Mouse (Mus musculus) colon, adult 2 months (tissue): ENCODE measurements around the gene Vmn2r12. TPM values are rescaled to one million over a fixed set of nuclear protein-coding genes. Genes with fewer than 3 reads are reported as not detected.

Experiments
- polyA plus RNA-seq: library from polyadenylated mRNA; depleted of rRNA; stranded (reverse); fragments of >200 nt; gene quantifications from 2 replicates; pipeline ENCODE4 v1.2.3, GENCODE M21; 2012; rRNA removed

Gene Vmn2r12
- polyA plus RNA-seq = not detected in 2 replicates

DNA sequence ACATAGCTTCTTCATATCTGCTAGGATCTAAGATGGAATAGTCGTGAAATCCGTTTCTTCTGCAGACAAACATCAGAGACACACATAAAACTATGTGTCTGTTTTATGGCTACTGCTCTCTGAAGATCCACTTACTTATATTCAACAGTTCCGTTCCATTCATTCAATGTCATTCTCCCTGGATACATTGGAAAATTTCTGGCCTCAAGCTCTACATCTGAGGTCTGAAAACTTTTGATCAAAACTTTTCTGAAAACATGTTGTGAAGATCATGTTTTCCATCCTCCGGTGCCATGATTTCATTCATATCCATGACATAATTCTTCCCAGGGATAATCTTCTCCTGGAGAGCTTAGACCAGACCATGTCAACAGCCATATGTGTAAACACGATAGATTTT lies at the start of gene Vmn2r12:
TSS of gene Vmn2r12 (minus strand) at position 101 of the 400 bp plus-strand sequence.

DNA sequence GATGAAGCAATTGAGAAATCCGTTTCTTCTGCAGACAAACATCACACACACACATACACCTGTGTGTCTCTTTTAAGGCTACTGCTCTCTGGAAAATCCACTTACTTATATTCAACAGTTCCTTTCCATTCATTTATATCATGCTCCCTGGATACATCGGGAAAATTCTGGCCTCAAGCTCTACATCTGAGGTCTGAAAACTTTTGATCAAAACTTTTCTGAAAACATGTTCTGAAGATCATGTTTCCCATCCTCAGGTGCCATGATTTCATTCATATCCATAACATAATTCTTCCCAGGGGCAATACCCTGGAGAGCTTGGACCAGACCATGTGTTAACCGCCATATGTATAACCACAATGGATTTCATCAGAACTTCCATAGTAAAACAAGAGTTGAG lies 38.3 kb downstream of the Vmn2r12 start, which contains the start of gene Vmn2r11:
TSS of gene Vmn2r11 (minus strand) at position 101 of the 400 bp plus-strand sequence.

Other genes with a start within 250 kb of the Vmn2r12 start
- not detected in 2 replicates for gene Vmn2r9, start 245.3 kb downstream of the Vmn2r12 start, polyA plus RNA-seq
- gene Vmn2r10, start 91.4 kb downstream of the Vmn2r12 start, polyA plus RNA-seq = not detected in 2 replicates
- not detected in 2 replicates for gene Vmn2r11, start 38.4 kb downstream of the Vmn2r12 start, polyA plus RNA-seq
- gene Vmn2r13, start 94.2 kb upstream of the Vmn2r12 start, polyA plus RNA-seq = not detected in 2 replicates
- gene Vmn2r14, start 126.8 kb upstream of the Vmn2r12 start, polyA plus RNA-seq = not detected in 2 replicates
- gene Vmn2r15, start 199.7 kb upstream of the Vmn2r12 start, polyA plus RNA-seq = not detected in 2 replicates
- gene Vmn2r16, start 232.2 kb upstream of the Vmn2r12 start, polyA plus RNA-seq = not detected in 2 replicates